Mouse (Mus musculus): ENCODE results near the gene Hist1h3g.

DNA sequence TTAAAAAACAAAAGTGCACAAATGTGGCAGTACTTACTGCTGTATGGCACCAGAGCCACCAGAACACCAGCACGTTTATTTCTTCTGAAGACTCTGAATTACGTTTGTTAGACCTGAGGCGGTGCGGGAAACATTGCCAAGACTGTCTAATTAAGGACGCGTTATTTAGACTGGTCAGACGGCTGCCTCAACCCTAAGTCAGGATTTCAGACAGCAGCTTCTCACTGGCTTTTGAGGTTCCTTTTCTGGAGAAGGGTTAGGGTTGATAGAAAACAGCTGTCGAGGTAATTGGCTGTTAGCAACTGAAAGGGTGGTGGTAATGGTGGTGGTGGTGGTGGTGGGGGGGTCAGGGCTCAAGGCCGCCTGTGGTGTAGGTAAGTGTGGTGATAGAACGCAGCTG is 36.6 kb upstream of the Hist1h3g start:
- TF ChIP-seq CTCF (IDR thresholded peaks at IDR 0.05) (no peak), POLR2A (IDR thresholded peaks at IDR 0.05; ENCODE audit: insufficient read depth, low read depth, low read length) (no peak)
